Mouse (Mus musculus): Measurements from ENCODE around the gene Nwd2. TPM values are rescaled to one million over a fixed set of nuclear protein-coding genes. Genes with fewer than 3 reads are reported as not detected.

Nwd2 gene
- polyA plus RNA-seq, 1 experiment from 2014 or later, result not detected

- Histone ChIP-seq H3K4me1 (replicated peaks) (0 out of 2 replicates have a peak, but pooled peaks cover 2% of the 10 kb centered on the region), H3K4me2 (no peak overlapping the region), H3K27ac (no peak overlapping the region), H3K36me3 (no peaks in the 10 kb centered on the region), H3K4me3 (no peak overlapping the region), H3K9ac (no peak overlapping the region), H3K9me3 (replicated peaks) (no peaks in the 10 kb centered on the region), H3K27me3 (no peaks in the 10 kb centered on the region)
- no peak for ATAC-seq (replicated peaks; ENCODE audit: insufficient number of reproducible peaks, insufficient read depth, low FRiP score, low read depth)
- 70% methylated on average over 4 of the region's 4 CpGs for WGBS
These were observed 117.0 kb downstream of the Nwd2 start for GRCm38 (mm10) chr5:63765886-63766285.

GRCm38 (mm10) chr5:63766715-63767114 lies 117.8 kb downstream of the Nwd2 start:
- H3K27ac ChIP-seq, result no peak overlapping the region
- no peak for ATAC-seq (replicated peaks; ENCODE audit: insufficient number of reproducible peaks, insufficient read depth, low FRiP score, low read depth)
- H3K9me3 ChIP-seq (replicated peaks), result no peaks in the 10 kb centered on the region
- H3K36me3 ChIP-seq, result no peaks in the 10 kb centered on the region
- 42% methylated on average over 6 of the region's 6 CpGs for WGBS
- H3K27me3 ChIP-seq, result no peaks in the 10 kb centered on the region
- 0 out of 2 replicates have a peak, but pooled peaks cover 2% of the 10 kb centered on the region for H3K4me1 ChIP-seq (replicated peaks)
- no peak overlapping the region for H3K9ac ChIP-seq
- H3K4me3 ChIP-seq, result no peak overlapping the region
- no peak overlapping the region for H3K4me2 ChIP-seq

- no peak for ATAC-seq (replicated peaks; ENCODE audit: insufficient number of reproducible peaks, insufficient read depth, low FRiP score, low read depth)
These were observed 118.6 kb downstream of the Nwd2 start for GRCm38 (mm10) chr5:63767464-63767863.

GRCm38 (mm10) chr5:63768220-63768619 lies 119.3 kb downstream of the Nwd2 start:
- 44% methylated on average over 4 of the region's 4 CpGs for WGBS
- Histone ChIP-seq H3K9me3 (replicated peaks) (no peaks in the 10 kb centered on the region), H3K4me3 (no peak overlapping the region), H3K27me3 (no peaks in the 10 kb centered on the region), H3K4me1 (replicated peaks) (0 out of 2 replicates have a peak, but pooled peaks cover 2% of the 10 kb centered on the region), H3K27ac (no peak overlapping the region), H3K36me3 (no peaks in the 10 kb centered on the region), H3K9ac (no peak overlapping the region), H3K4me2 (no peak overlapping the region)
- no peak for ATAC-seq (replicated peaks; ENCODE audit: insufficient number of reproducible peaks, insufficient read depth, low FRiP score, low read depth)

More at GRCm38 (mm10) chr5:63767464-63767863, 118.6 kb downstream of the Nwd2 start:
- Histone ChIP-seq H3K9ac (no peak overlapping the region), H3K27ac (no peak overlapping the region), H3K4me2 (no peak overlapping the region), H3K27me3 (no peaks in the 10 kb centered on the region), H3K9me3 (replicated peaks) (no peaks in the 10 kb centered on the region), H3K4me1 (replicated peaks) (0 out of 2 replicates have a peak, but pooled peaks cover 2% of the 10 kb centered on the region), H3K4me3 (no peak overlapping the region), H3K36me3 (no peaks in the 10 kb centered on the region)
- 71% methylated on average over 8 of the region's 8 CpGs for WGBS

- Histone ChIP-seq H3K36me3 (no peaks in the 10 kb centered on the region), H3K4me1 (replicated peaks) (no peaks in the 10 kb centered on the region), H3K27me3 (no peaks in the 10 kb centered on the region), H3K27ac (no peak overlapping the region), H3K9ac (no peak overlapping the region), H3K4me3 (no peak overlapping the region), H3K4me2 (no peak overlapping the region), H3K9me3 (replicated peaks) (no peaks in the 10 kb centered on the region)
- no peak for ATAC-seq (replicated peaks; ENCODE audit: insufficient number of reproducible peaks, insufficient read depth, low FRiP score, low read depth)
- 81% methylated on average over 2 of the region's 2 CpGs for WGBS
These were observed 124.1 kb downstream of the Nwd2 start for GRCm38 (mm10) chr5:63772971-63773370.

- Histone ChIP-seq H3K27ac (no peak overlapping the region), H3K9me3 (replicated peaks) (no peaks in the 10 kb centered on the region), H3K36me3 (no peaks in the 10 kb centered on the region), H3K9ac (no peak overlapping the region), H3K4me2 (no peak overlapping the region), H3K27me3 (no peaks in the 10 kb centered on the region), H3K4me1 (replicated peaks) (no peaks in the 10 kb centered on the region), H3K4me3 (no peak overlapping the region)
- no peak for ATAC-seq (replicated peaks; ENCODE audit: insufficient number of reproducible peaks, insufficient read depth, low FRiP score, low read depth)
- 57% methylated on average over 1 of the region's 1 CpGs for WGBS
These were observed 124.7 kb downstream of the Nwd2 start for GRCm38 (mm10) chr5:63773603-63774002.

GRCm38 (mm10) chr5:63788156-63788826 lies 139.4 kb downstream of the Nwd2 start:
- H3K4me2 ChIP-seq, result no peak overlapping the region
- 87% methylated on average over 10 of the region's 10 CpGs for WGBS
- no peak overlapping the region for H3K9ac ChIP-seq
- no peaks in the 10 kb centered on the region for H3K27me3 ChIP-seq
- no peak for ATAC-seq (replicated peaks; ENCODE audit: insufficient number of reproducible peaks, insufficient read depth, low FRiP score, low read depth)
- no peaks in the 10 kb centered on the region for H3K4me1 ChIP-seq (replicated peaks)
- H3K4me3 ChIP-seq, result no peak overlapping the region
- no peaks in the 10 kb centered on the region for H3K9me3 ChIP-seq (replicated peaks)
- H3K36me3 ChIP-seq, result no peaks in the 10 kb centered on the region
- no peak overlapping the region for H3K27ac ChIP-seq

GRCm38 (mm10) chr5:63811819-63812508 lies 163.1 kb downstream of the Nwd2 start, which contains the start of gene 0610040J01Rik:
0610040J01Rik (plus strand) TSS chr5:63812363.
- ATAC-seq (replicated peaks; ENCODE audit: insufficient number of reproducible peaks, insufficient read depth, low FRiP score, low read depth), result peak; percentile 66; the same call in 1 of the 2 replicates
- Histone ChIP-seq H3K4me1 (replicated peaks) (peaks cover 7% of the 10 kb centered on the region), H3K27me3 (peaks cover 41% of the 10 kb centered on the region), H3K36me3 (no peaks in the 10 kb centered on the region), H3K27ac (no peak within 1 kb of the TSS), H3K9me3 (replicated peaks) (no peaks in the 10 kb centered on the region), H3K4me2 (peak within 1 kb of the TSS; percentile 95), H3K4me3 (peak within 1 kb of the TSS; percentile 55), H3K9ac (peak within 1 kb of the TSS; percentile 40)
- WGBS, result 3% methylated on average over 42 of the region's 42 CpGs

- H3K9me3 ChIP-seq (replicated peaks), result no peaks in the 10 kb centered on the region
- no peak; the same call in 1 of the 2 replicates for ATAC-seq (replicated peaks; ENCODE audit: insufficient number of reproducible peaks, insufficient read depth, low FRiP score, low read depth)
- peak overlapping the region; percentile 95 for H3K4me2 ChIP-seq
- 1% methylated on average over 26 of the region's 26 CpGs for WGBS
- H3K27me3 ChIP-seq, result peaks cover 41% of the 10 kb centered on the region
- H3K9ac ChIP-seq, result peak overlapping the region; percentile 40
- H3K27ac ChIP-seq, result no peak overlapping the region
- H3K4me1 ChIP-seq (replicated peaks), result peaks cover 11% of the 10 kb centered on the region
- H3K36me3 ChIP-seq, result no peaks in the 10 kb centered on the region
- peak overlapping the region; percentile 55 for H3K4me3 ChIP-seq
These were observed 163.6 kb downstream of the Nwd2 start for GRCm38 (mm10) chr5:63812509-63812865.

GRCm38 (mm10) chr5:63816643-63817042 lies 167.7 kb downstream of the Nwd2 start:
- Histone ChIP-seq H3K4me3 (no peak overlapping the region), H3K27ac (no peak overlapping the region), H3K9ac (no peak overlapping the region), H3K4me2 (no peak overlapping the region), H3K27me3 (peaks cover 27% of the 10 kb centered on the region), H3K4me1 (replicated peaks) (peaks cover 14% of the 10 kb centered on the region), H3K9me3 (replicated peaks) (no peaks in the 10 kb centered on the region), H3K36me3 (no peaks in the 10 kb centered on the region)
- 91% methylated on average over 7 of the region's 7 CpGs for WGBS
- ATAC-seq (replicated peaks; ENCODE audit: insufficient number of reproducible peaks, insufficient read depth, low FRiP score, low read depth), result no peak

- WGBS, result 44% methylated on average over 5 of the region's 5 CpGs
- H3K4me1 ChIP-seq (replicated peaks), result peaks cover 13% of the 10 kb centered on the region
- no peak overlapping the region for H3K4me3 ChIP-seq
- H3K9ac ChIP-seq, result no peak overlapping the region
- H3K27me3 ChIP-seq, result peaks cover 21% of the 10 kb centered on the region
- H3K4me2 ChIP-seq, result no peak overlapping the region
- H3K9me3 ChIP-seq (replicated peaks), result no peaks in the 10 kb centered on the region
- no peak for ATAC-seq (replicated peaks; ENCODE audit: insufficient number of reproducible peaks, insufficient read depth, low FRiP score, low read depth)
- H3K36me3 ChIP-seq, result no peaks in the 10 kb centered on the region
- no peak overlapping the region for H3K27ac ChIP-seq
These were observed 168.4 kb downstream of the Nwd2 start for GRCm38 (mm10) chr5:63817270-63817669.

Data from heart, embryonic 15.5 days (tissue).